Mouse (Mus musculus) activated CD4-positive, CD25-positive, alpha-beta regulatory T cell, adult 4 months (primary cell): ENCODE measurements around the gene Fxyd5. TPM values are rescaled to one million over a fixed set of nuclear protein-coding genes. Genes with fewer than 3 reads are reported as not detected.

Experiments used
- polyA plus RNA-seq, 2 experiments: library from polyadenylated mRNA; unstranded; fragments of 100-300 nt; shearing (Covaris generic); gene quantifications; one replicate each; pipeline ENCODE4 v1.2.1; 2017

Gene Fxyd5
- polyA plus RNA-seq, 2 experiments from 2014 or later = 2,132 to 2,220 TPM

Other genes starting within 250 kb of the Fxyd5 start
- under 1 TPM; 0.22 to 0.68 TPM for gene Ffar2, start 218.7 kb downstream of the Fxyd5 start, polyA plus RNA-seq
- gene Ffar3, start 186.3 kb downstream of the Fxyd5 start, polyA plus RNA-seq = not detected
- gene Ffar1, start 180.9 kb downstream of the Fxyd5 start, polyA plus RNA-seq = under 1 TPM; 0.19 to 0.28 TPM
- 1 to 10 TPM; 4.5 to 9.3 TPM for gene Cd22, start 162.1 kb downstream of the Fxyd5 start, polyA plus RNA-seq
- gene Mag, start 127.6 kb downstream of the Fxyd5 start, polyA plus RNA-seq = not detected
- not detected for gene Hamp2, start 117.8 kb downstream of the Fxyd5 start, polyA plus RNA-seq
- not detected for gene Hamp, start 98.4 kb downstream of the Fxyd5 start, polyA plus RNA-seq
- 10 to 100 TPM; 11.9 to 14.2 TPM for gene Usf2, start 85.7 kb downstream of the Fxyd5 start, polyA plus RNA-seq
- 1 to 10 TPM; 1.6 to 2.6 TPM for gene Lsr, start 69.0 kb downstream of the Fxyd5 start, polyA plus RNA-seq
- gene Fam187b, start 68.7 kb downstream of the Fxyd5 start, polyA plus RNA-seq = under 1 TPM; 0.55 to 0.86 TPM
- not detected for gene Fxyd7, start 9.0 kb upstream of the Fxyd5 start, polyA plus RNA-seq
- not detected for gene Fxyd1, start 14.7 kb upstream of the Fxyd5 start, polyA plus RNA-seq
- under 1 TPM in 1 of 2 experiments, not detected in 1; 0.19 TPM for gene Lgi4, start 16.9 kb upstream of the Fxyd5 start, polyA plus RNA-seq
- not detected for gene Fxyd3, start 34.2 kb upstream of the Fxyd5 start, polyA plus RNA-seq
- gene Hpn, start 72.8 kb upstream of the Fxyd5 start, polyA plus RNA-seq = 1 to 10 TPM; 4.3 to 5.6 TPM
- not detected for gene Scn1b, start 84.5 kb upstream of the Fxyd5 start, polyA plus RNA-seq
- gene Gramd1a, start 113.4 kb upstream of the Fxyd5 start, polyA plus RNA-seq = 100 to 1,000 TPM in 1 of 2 experiments, 10 to 100 TPM in 1; 81.1 to 115 TPM
- gene Scgb2b2, start 248.0 kb upstream of the Fxyd5 start, polyA plus RNA-seq = not detected
- gene Scgb1b2, start 249.3 kb upstream of the Fxyd5 start, polyA plus RNA-seq = under 1 TPM in 1 of 2 experiments, not detected in 1; 0.86 TPM